Mouse (Mus musculus) gonadal fat pad, adult 2 months (tissue): Measurements from ENCODE around the gene Pitx1. TPM values are rescaled to one million over a fixed set of nuclear protein-coding genes. Genes with fewer than 3 reads are reported as not detected.

ENCODE experiments used
- DNase-seq: peaks from one replicate; pipeline ENCODE4 v3.0.0-alpha.2; 2012; ENCODE audit warnings: low read depth
- polyA plus RNA-seq: library from polyadenylated mRNA; depleted of rRNA; stranded (reverse); fragments of >200 nt; gene quantifications from 2 replicates; pipeline ENCODE4 v1.2.3, GENCODE M21; 2012

The Pitx1 gene
- polyA plus RNA-seq, 1 experiment, result not detected

GRCm38 (mm10) chr13:55830833-55831721 is 4.9 kb downstream of the Pitx1 start:
- no peak for DNase-seq

GRCm38 (mm10) chr13:55830081-55830832 is 5.7 kb downstream of the Pitx1 start:
- DNase-seq, result no peak

- no peak for DNase-seq
Measured at GRCm38 (mm10) chr13:55829018-55829655, 6.9 kb downstream of the Pitx1 start.

GRCm38 (mm10) chr13:55828141-55829017 is 7.6 kb downstream of the Pitx1 start:
- DNase-seq, result no peak

- DNase-seq, result no peak
Measured at GRCm38 (mm10) chr13:55827679-55828140, 8.3 kb downstream of the Pitx1 start.

- DNase-seq, result no peak
Measured at GRCm38 (mm10) chr13:55826796-55827678, 9.0 kb downstream of the Pitx1 start.

GRCm38 (mm10) chr13:55826008-55826671 is 9.9 kb downstream of the Pitx1 start:
- no peak for DNase-seq

- no peak for DNase-seq
Measured at GRCm38 (mm10) chr13:55825245-55825681, 10.7 kb downstream of the Pitx1 start.

- DNase-seq, result no peak
Measured at GRCm38 (mm10) chr13:55824151-55824945, 11.6 kb downstream of the Pitx1 start.

GRCm38 (mm10) chr13:55822499-55822898 is 13.5 kb downstream of the Pitx1 start:
- no peak for DNase-seq

GRCm38 (mm10) chr13:55814834-55815233 is 21.2 kb downstream of the Pitx1 start:
- DNase-seq, result no peak

GRCm38 (mm10) chr13:55813490-55814016 is 22.4 kb downstream of the Pitx1 start:
- DNase-seq, result no peak

GRCm38 (mm10) chr13:55810947-55811346 is 25.0 kb downstream of the Pitx1 start:
- no peak for DNase-seq

GRCm38 (mm10) chr13:55809707-55810106 is 26.3 kb downstream of the Pitx1 start:
- DNase-seq, result no peak

GRCm38 (mm10) chr13:55809041-55809623 is 26.9 kb downstream of the Pitx1 start:
- DNase-seq, result no peak

GRCm38 (mm10) chr13:55803973-55804372 is 32.0 kb downstream of the Pitx1 start:
- no peak for DNase-seq

GRCm38 (mm10) chr13:55801246-55801645 is 34.7 kb downstream of the Pitx1 start:
- no peak for DNase-seq

GRCm38 (mm10) chr13:55786120-55786519 is 49.9 kb downstream of the Pitx1 start:
- DNase-seq, result no peak
